Mouse (Mus musculus) c-Kit-positive CD71-negative TER-119-negative erythroid progenitor cells, embryonic 14.5 days (primary cell): ENCODE measurements around the gene Ptpn12.
"Not testable (repeated sequence)": the region's sequence is repeated elsewhere in the genome, so short reads cannot be mapped to it uniquely, and the experiment has no call there.

Source experiments
- DNase-seq: peaks from one replicate; pipeline ENCODE4 v3.0.0-alpha.2; 2013; ENCODE audit warnings: low read depth

Ptpn12 gene

DNA sequence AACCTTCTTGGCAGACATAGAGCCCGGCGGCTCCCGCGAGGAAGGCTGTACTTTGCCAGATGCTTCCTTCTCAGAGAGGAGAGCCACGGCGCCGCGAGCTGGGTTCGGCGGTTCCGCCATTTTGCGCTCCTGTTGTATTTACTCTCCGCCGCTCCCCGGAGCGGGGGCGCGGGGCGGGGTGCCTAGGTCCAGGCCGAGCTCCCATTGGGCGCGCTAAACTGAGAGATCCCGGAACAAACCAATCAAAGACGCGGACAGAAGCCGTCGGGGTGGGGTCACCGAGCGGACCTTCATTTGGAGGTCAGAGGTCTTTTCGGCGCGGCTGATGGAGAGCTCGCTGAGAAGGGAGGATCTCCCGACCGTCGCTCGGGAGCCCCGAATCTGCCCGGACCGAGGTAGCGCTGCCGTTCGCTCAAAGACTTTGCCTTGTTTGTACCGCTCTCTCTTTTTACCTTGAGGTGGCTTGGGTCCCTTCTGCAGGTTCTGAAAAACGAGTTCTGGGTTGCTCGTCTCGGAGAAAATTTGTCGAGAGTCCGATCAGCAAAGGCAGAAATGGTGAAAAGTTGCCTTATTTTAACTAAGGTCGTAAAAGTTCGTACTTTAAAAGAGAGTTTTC, 103.9 kb downstream of the Ptpn12 start:
- peak; percentile 96 for DNase-seq

DNA sequence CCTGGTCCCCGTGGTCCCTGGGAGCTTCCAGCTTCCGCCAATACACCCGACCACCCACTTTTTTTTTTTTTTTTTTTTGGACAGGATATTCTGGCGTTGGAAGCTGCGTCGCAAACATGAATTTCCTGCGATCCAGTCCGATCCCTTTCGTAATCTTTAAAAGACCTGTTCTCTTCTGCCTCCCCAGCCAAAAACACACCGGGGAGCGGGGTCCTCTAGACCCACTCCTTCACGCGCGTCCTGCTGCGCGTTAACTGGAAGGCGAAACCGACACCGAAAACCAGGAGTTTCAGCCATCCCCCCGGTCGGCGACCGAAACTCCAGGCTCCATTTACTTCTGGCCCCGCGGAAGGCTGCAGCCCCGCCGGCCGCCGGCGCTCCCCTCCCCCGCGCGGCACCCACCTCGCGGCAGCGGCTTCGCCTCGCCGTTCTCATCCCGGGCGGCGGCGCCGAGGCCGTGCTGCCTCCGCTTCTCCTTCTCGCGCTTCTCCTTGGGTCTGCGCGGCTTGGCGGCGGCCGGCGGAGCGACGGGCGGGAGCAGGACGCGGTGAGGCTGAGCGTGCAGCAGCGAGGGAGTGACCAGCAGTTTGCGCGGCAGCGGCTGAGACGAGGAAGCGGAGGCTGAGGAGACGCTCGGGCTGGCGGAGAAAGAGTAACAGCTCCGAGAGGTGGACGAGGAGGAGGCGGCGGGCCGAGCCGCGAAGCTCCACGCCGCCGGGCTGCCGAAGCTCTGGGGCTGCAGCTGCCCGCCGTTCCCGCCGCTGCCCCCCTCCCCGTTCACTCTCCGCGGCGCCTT, 104.7 kb downstream of the Ptpn12 start:
- no peak for DNase-seq

DNA sequence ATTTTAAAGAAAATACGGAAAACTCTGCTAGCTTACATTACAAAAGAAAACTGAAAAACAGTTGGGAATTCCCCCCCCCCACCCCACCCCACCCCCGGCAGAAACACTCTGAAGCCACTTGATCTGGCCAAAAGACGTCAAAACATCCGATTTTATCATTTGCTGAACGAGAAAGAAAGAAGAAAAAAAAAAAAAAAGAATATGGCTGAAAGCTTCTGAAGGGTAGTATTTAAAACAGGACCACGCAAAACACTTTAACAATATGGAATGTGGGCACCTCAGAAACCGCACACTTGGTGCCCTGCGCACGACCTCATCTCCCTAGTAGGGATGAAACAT, 105.2 kb downstream of the Ptpn12 start:
- DNase-seq, result no peak

DNA sequence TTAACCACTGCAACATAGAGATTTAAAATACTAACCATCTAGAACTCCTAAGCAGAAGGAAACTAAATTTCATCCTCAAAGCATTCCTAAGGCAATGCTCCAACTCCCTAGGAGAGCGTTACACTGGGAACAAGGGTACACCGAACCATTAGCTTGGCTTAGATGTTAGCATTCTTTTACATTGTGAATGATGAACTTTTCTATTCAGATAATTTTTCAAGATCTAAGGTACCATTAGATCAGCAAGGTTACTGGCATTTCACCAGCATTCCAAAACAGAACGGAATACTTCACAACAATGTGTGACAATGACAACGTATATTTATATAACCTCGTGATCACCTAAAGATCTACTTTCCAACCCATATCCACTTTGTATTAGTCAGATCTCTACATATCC, 105.6 kb downstream of the Ptpn12 start:
- DNase-seq, result no peak

DNA sequence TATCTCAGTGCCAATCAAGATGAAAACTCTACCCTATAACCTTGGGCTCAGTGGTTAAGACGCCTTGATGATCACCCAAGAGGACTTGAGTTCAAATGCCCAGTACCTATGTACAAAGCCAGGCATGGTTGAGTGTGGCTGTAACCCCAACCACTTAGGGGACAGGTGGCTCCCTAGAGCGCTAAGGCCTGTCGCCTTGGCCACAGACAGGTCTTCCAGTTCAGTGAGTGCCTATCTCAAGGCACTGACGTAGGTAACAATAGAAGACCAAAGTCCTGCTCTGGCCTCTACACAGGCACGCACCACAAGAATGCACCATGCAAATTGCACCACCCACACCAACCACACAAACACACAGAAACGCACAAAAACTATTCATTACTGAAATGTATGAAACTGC, 108.8 kb downstream of the Ptpn12 start:
- DNase-seq, result no peak

DNA sequence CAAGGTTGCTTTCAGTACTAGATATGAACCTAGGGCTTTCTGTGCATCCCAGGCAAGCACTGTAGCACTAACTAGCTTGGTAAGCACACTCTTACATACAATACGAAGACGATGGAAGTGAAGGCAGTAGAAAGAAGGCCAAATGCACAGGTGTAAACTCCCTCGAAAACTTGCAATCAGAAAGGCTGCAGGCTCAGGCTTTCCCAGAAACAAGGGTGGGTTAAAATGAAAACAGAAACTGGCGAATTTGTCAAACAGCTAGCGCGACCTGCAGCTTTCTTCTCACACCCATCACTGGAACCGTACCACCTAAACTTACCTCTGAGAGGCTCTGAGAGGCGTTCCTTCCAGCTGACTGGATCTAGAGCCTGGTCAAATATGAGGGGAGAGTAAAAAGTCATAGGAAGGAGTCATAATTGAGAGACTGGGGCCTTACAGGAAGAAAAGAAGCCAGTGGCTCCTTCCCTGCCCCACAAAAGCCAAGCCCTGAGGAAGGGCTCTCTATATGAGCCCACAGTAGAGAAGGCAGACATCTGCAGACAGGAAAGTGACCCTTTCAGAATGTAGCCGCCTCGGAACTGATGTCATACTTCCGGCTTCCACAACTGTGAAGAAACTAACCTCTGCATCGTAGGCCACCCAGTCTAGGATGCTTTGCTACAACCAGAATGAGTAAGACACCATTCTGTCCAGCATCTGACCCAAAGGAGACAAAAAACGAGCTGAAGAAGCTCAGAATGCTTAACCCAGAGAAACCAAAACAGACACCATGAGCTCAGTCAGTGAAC, 110.6 kb downstream of the Ptpn12 start:
- no peak for DNase-seq

DNA sequence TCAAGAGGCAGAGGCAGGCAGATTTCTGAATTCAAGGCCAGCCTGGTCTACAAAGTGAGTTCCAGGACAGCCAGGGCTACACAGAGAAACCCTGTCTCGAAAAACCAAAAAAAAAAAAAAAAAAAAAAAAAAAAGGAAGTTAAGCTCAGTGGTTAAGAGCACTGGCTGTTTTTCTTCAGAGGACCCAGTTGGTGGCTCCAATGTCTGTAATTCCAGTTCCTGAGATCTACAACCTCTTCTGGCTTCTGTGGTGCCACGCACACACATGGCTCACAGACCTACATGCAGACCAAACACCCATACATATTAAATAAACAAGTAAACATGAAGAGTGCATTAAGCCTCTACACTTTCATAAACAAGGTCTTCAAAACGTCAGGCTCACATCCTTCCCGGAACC, 111.9 kb downstream of the Ptpn12 start:
- not testable (repeated sequence) for DNase-seq

DNA sequence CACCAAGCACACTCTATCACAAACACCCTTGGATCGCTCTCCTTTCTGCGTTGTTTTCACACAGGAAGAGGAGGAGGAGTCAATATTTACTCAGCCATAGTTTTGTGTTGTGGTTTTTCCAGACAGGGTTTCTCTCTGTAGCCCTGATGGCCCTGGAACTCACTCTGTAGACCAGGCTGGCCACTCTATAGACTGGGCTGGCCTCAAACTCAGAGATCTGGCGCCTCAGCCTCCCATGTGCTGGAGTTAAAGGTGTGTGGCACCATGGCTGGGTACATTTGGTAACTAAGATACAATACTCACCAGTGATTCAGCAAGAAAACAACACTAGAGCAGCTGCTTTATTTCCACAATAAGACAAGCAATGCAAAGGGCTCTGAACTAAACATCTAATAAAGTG, 113.2 kb downstream of the Ptpn12 start:
- no peak for DNase-seq

DNA sequence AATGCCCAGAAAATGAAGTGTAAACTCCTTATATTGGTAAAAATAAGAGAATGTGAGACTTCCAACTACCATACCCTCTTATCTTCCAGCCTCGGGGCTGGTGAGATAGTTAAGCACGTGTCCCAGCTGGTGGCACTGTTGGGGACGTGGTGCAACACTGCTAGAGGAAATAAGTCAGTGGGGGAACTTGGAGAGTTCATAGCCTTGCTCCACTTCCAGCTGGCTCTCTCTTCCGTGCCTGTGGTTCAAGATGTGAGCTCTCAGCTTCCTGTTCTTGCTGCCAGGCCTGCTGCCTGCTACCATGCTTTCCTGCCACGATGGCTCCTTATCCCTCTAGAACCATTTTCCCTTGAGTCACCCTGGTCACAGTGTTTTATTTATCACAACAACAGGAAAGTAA, 114.5 kb downstream of the Ptpn12 start:
- peak; percentile 70 for DNase-seq

DNA sequence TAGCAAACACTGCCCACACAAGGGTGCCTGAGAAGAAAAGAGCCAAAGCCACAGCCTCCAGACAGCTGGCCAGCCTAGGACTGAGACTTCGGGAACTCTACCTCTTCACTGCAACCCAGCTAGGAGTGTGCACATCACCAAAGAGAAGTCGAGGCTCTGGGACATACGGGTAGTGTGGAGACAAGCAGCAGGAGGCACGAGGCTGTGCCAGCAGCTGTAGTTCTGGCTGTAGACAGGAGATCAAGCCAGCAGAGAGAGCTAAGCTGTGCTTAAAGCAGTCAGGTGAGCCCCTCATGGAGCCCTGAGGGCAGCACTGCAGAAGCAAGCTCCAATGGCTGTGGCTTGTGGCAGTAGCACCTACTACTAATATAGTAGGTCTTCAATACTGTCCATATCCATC, 115.0 kb downstream of the Ptpn12 start:
- no peak for DNase-seq

DNA sequence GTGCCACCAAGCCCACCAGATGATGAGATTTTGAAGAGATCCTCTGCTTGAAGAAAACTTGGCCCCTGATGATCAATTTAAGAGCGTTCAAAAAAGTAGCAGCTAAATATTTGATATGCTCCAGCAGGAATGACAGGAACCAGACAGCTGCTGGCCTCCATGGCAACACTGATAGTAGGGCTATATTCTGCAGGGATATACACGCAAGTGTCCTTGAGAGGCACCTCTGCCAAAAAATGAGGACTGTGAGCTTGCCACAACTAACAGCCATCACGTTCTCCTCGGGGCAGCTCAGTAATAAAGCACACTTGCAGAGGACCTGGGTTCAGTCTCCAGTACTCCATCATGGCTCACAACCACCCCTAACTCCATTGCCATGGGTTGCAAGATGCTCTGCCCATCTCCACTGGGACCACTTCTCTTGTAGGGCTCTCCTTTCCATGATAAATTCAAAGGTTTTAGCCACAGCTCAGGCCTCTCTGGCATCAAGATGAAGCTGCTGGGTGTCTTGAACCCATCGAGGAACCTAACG, 115.6 kb downstream of the Ptpn12 start:
- no peak for DNase-seq

DNA sequence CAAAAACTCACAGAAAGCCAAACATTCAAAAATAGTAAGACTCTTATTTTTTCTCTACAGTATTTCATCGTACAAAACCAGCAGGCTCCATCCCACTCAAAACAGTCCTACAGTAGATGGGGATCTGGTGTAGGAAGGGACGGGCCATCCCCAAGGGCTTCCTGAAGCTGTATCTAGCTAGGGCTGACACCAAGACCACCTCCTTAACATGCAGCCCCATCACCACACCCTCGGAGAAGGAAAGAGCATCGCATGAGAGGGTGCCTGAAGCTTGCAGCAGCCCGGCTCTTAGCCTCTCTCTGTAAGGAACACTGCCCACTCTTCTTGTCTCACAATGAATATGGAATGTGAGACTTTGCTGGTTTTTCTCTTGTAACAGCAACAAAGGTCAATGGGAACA, 117.2 kb downstream of the Ptpn12 start:
- no peak for DNase-seq
